In the genomic region with DNA sequence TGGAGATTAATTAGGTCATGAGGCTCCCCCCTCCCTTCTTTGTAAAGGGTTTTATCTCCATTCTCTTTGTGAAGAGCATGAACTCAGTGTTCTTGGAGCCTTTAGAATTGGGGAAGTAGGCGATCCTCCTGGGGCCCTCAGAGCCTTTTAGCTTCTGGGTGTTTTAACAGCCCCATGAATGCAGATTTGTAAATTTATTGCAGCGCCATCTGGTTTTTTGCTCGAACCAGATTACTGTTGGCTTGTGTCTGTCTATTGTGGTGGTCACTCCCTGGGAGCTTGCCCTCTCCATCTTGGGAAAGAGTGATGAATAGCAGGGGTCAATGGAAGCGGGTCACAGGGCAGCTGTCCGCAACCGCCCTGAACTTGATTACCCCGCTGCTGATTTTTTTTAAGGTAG, we compare ENCODE assay signal across 14 mouse cellular contexts.
DNase-seq lines count a peak whose midpoint lies in the region; ATAC-seq and TF ChIP-seq lines count a peak whose summit lies in the region.
"Had no signal": no experiment of that assay in that cellular context is flagged by ENCODE, and none has a peak within 500 bp of the region (broad histone marks: within the 10 kb centered on the region; RNA-seq: fewer than 3 reads in every experiment).

No protein-coding gene starts in this region.

- no peak for ATAC-seq in hindbrain, postnatal 0 days
- ATAC-seq in midbrain, embryonic 12.5 days (ENCODE audit: low FRiP score, low read depth): 0 out of 2 replicates have a peak, but pooled peaks have one; percentile 19
- no peak for ATAC-seq in midbrain, embryonic 14.5 days (ENCODE audit: low FRiP score, low TSS enrichment)
- ATAC-seq: intestine, embryonic 16.5 days had no signal

- H3K4me2 ChIP-seq in hindbrain, postnatal 0 days (ENCODE audit: low read depth, low read length): no peak overlapping the region
- H3K4me2 ChIP-seq in midbrain, embryonic 12.5 days (replicated peaks): no peak overlapping the region
- no peak overlapping the region for H3K4me2 ChIP-seq in midbrain, embryonic 14.5 days (ENCODE audit: low read length)
- H3K4me2 ChIP-seq: limb, embryonic 13.5 days had no signal

- H3K9me3 ChIP-seq in hindbrain, embryonic 10.5 days: no peaks in the 10 kb centered on the region
- no peaks in the 10 kb centered on the region for H3K9me3 ChIP-seq in hindbrain, postnatal 0 days (ENCODE audit: low read length)
- H3K9me3 ChIP-seq in midbrain, embryonic 12.5 days: no peaks in the 10 kb centered on the region
- H3K9me3 ChIP-seq in midbrain, embryonic 14.5 days (ENCODE audit: control insufficient read depth, low read length): no peaks in the 10 kb centered on the region
- H3K9me3 ChIP-seq: limb, embryonic 13.5 days had no signal

- WGBS in hindbrain, embryonic 10.5 days: 14% methylated on average over 7 of the region's 7 CpGs
- 29% methylated on average over 7 of the region's 7 CpGs for WGBS in hindbrain, postnatal 0 days
- WGBS in midbrain, embryonic 12.5 days: 6% methylated on average over 7 of the region's 7 CpGs
- WGBS in midbrain, embryonic 14.5 days: 6% methylated on average over 7 of the region's 7 CpGs

- H3K4me1 ChIP-seq in hindbrain, embryonic 10.5 days (replicated peaks): peaks cover 29% of the 10 kb centered on the region
- H3K4me1 ChIP-seq in hindbrain, postnatal 0 days (ENCODE audit: insufficient read depth, low read length): 0 out of 2 replicates have a peak, but pooled peaks cover 3% of the 10 kb centered on the region
- peaks cover 22% of the 10 kb centered on the region for H3K4me1 ChIP-seq in midbrain, embryonic 12.5 days
- H3K4me1 ChIP-seq in midbrain, embryonic 14.5 days (ENCODE audit: control insufficient read depth, insufficient read depth, low read length): peaks cover 18% of the 10 kb centered on the region

- no peak for TF ChIP-seq CTCF in hindbrain, postnatal 0 days (IDR thresholded peaks at IDR 0.05; ENCODE audit: low read depth)

- peak; percentile 68 for DNase-seq in hindbrain, embryonic 10.5 days (ENCODE audit: low spot score)
- no peak for DNase-seq in hindbrain, postnatal 0 days (ENCODE audit: low spot score)
- DNase-seq in midbrain, embryonic 14.5 days: no peak
- DNase-seq in embryo, embryonic 9.5 days (ENCODE audit: extremely low spot score): peak; percentile 80
- no peak for DNase-seq in left cerebral cortex, adult 9 months (ENCODE audit: low spot score in 2 of 2)
- DNase-seq in layer of hippocampus, adult 11-12 months (ENCODE audit: low spot score): no peak
- DNase-seq: adrenal gland, postnatal 36 days; cerebellum, adult 11 months; layer of hippocampus, adult 9-11 months; lung, adult 18-20 months had no signal

- H3K4me3 ChIP-seq in hindbrain, embryonic 10.5 days: no peak overlapping the region
- no peak overlapping the region for H3K4me3 ChIP-seq in hindbrain, postnatal 0 days (ENCODE audit: low read length)
- H3K4me3 ChIP-seq in midbrain, embryonic 12.5 days: no peak overlapping the region
- no peak overlapping the region for H3K4me3 ChIP-seq in midbrain, embryonic 14.5 days (replicated peaks; ENCODE audit: low read depth, low read length)
- H3K4me3 ChIP-seq: limb, embryonic 13.5 days had no signal

- H3K9ac ChIP-seq in hindbrain, postnatal 0 days (replicated peaks; ENCODE audit: low read length): no peak overlapping the region
- no peak overlapping the region for H3K9ac ChIP-seq in midbrain, embryonic 12.5 days (replicated peaks)
- no peak overlapping the region for H3K9ac ChIP-seq in midbrain, embryonic 14.5 days (replicated peaks; ENCODE audit: low read length)
- H3K9ac ChIP-seq: limb, embryonic 13.5 days had no signal

- H3K27me3 ChIP-seq in hindbrain, embryonic 10.5 days (ENCODE audit: insufficient read depth, poor library complexity, severe bottlenecking): peaks cover 99% of the 10 kb centered on the region
- H3K27me3 ChIP-seq in hindbrain, postnatal 0 days (ENCODE audit: insufficient read depth, low read length): no peaks in the 10 kb centered on the region
- H3K27me3 ChIP-seq in midbrain, embryonic 12.5 days: peaks cover 44% of the 10 kb centered on the region
- 0 out of 2 replicates have a peak, but pooled peaks cover 8% of the 10 kb centered on the region for H3K27me3 ChIP-seq in midbrain, embryonic 14.5 days (ENCODE audit: control insufficient read depth, insufficient read depth, low read length)

- H3K36me3 ChIP-seq in hindbrain, embryonic 10.5 days: no peaks in the 10 kb centered on the region
- no peaks in the 10 kb centered on the region for H3K36me3 ChIP-seq in hindbrain, postnatal 0 days (ENCODE audit: insufficient read depth, low read length)
- no peaks in the 10 kb centered on the region for H3K36me3 ChIP-seq in midbrain, embryonic 12.5 days
- no peaks in the 10 kb centered on the region for H3K36me3 ChIP-seq in midbrain, embryonic 14.5 days (ENCODE audit: control insufficient read depth, insufficient read depth, low read length)

- H3K27ac ChIP-seq in hindbrain, embryonic 10.5 days: no peak overlapping the region
- H3K27ac ChIP-seq in hindbrain, postnatal 0 days: no peak overlapping the region
- no peak overlapping the region for H3K27ac ChIP-seq in midbrain, embryonic 12.5 days (replicated peaks)
- H3K27ac ChIP-seq in midbrain, embryonic 14.5 days (replicated peaks; ENCODE audit: low read depth, low read length): no peak overlapping the region
- H3K27ac ChIP-seq: limb, embryonic 13.5 days; macrophage had no signal

Comparison
In these comparisons a context has a peak if more than half of its experiments do, and no peak if none do; other contexts are left out.
1. DNase-seq: peak in hindbrain, embryonic 10.5 days (single experiment) and embryo, embryonic 9.5 days (single experiment); none in hindbrain, postnatal 0 days (single experiment), midbrain, embryonic 14.5 days (single experiment), left cerebral cortex, adult 9 months (0 of 2) and layer of hippocampus, adult 11-12 months (single experiment).